Mouse (Mus musculus) retina, adult 2 months (tissue): ENCODE measurements around the gene Sec14l2.
"Not testable (repeated sequence)": the region's sequence is repeated elsewhere in the genome, so short reads cannot be mapped to it uniquely, and the experiment has no call there.

ENCODE experiments used
- DNase-seq: peaks from one replicate; pipeline ENCODE4 v3.0.0-alpha.2; 2012; ENCODE audit warnings: low read depth, low spot score

Sec14l2 gene

GRCm38 (mm10) chr11:4133450-4133849, 10.2 kb upstream of the Sec14l2 start:
- DNase-seq, result no peak

DNA sequence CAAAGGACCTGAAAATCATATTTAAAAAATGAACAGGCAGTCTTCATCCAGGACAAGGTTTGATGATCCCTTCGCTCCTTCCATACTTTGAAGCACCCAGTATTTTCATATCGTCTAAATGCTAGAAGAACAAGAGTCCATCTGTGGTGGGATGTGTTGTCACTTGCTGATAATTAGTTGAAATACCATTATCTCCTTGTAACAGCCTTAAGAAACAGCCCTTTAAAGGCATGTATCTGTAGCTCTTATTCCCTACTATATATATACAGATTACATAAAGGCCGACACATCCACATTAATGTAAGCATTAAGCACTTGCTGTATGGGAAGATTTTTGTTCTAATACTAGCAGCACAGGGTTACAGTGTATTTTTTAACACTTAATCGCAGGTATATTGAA, 5.2 kb upstream of the Sec14l2 start:
- not testable (repeated sequence) for DNase-seq

- no peak for DNase-seq
These were observed 3.8 kb upstream of the Sec14l2 start for GRCm38 (mm10) chr11:4127059-4127458.

DNA sequence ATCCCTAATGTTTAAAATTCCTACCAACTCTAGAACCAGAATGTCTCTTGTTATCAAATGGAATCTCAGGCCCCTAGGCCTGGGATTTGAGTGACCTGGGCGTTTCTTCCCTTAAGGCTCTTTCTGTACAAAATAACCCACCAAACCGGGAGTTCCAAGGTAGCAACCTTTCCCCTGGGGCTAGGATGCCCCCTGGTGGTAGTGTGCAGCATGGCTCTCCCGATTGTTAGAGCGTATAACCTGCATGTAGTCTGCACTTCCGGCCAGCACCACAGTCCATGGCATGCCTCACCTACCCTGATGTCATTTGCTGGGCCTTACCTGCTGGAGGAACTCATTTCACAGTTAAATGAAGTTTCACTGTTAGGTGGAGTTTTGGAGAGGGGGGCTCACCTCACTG, 707 bp upstream of the Sec14l2 start:
- DNase-seq, result no peak

DNA sequence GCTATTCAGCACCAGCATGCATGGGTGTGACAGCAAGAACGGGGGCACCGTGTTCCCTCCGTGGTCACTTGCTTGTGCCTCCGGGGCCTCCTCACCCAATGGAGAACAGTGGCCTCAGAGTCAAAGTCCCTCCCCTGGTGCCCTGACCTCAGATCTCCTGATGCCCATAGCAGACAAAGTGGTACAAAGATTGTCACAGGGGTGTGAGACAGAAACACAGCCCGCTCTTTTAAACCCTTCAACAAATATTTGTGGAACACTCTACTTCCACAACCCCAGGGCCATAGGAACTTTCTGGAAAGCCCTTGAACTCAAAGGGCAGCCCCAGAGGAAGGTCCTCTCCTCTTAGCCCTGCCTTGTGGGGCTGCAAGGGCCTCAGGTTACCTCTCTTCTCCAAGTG, 989 bp downstream of the Sec14l2 start:
- no peak for DNase-seq

- DNase-seq, result no peak
These were observed 1.5 kb downstream of the Sec14l2 start for GRCm38 (mm10) chr11:4121691-4122090.

- DNase-seq, result no peak
These were observed 3.6 kb downstream of the Sec14l2 start for GRCm38 (mm10) chr11:4119635-4120034.

DNA sequence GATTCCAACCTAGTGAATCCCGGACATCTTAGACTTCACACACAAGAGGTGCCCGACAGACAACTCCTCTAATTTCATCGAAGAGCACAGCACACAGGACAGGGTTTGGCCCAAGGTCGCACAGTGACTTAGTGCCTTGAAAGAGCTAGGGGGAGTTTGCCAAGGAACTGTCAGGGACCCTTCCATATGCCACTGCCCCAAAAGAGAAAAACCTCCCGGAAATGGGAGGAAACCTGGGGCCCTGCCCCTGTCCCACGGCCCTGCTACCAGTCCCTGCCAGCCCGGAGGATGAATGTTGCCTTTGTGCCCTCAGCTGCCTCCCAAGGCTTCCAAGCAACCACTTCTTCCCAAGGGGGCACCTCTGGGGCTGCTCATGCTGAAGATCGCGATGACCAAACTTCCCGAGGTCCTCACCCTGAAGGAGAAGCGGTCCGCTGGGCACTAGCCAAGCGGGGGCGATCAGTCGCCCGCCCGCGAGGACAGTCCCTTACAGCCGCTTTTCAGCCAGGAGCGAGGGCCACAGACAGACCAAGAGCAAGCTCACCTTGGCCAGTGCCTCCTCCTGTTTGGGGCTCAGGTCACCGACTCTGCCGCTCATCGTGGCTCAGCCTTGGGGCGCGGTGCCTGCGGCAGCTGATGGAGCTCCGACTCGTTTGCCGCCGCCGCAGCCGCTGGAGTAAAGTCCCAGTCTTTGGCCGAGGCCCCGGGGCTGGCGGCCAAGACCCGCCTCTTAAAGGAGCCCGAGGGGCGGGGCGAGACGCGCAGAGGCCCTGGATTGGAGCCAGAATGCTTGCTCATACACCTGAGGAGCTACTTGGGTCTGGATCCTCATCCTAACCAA, 4.9 kb downstream of the Sec14l2 start:
- DNase-seq, result peak; percentile 66

- no peak for DNase-seq
These were observed 5.7 kb downstream of the Sec14l2 start for GRCm38 (mm10) chr11:4117372-4118071.

DNA sequence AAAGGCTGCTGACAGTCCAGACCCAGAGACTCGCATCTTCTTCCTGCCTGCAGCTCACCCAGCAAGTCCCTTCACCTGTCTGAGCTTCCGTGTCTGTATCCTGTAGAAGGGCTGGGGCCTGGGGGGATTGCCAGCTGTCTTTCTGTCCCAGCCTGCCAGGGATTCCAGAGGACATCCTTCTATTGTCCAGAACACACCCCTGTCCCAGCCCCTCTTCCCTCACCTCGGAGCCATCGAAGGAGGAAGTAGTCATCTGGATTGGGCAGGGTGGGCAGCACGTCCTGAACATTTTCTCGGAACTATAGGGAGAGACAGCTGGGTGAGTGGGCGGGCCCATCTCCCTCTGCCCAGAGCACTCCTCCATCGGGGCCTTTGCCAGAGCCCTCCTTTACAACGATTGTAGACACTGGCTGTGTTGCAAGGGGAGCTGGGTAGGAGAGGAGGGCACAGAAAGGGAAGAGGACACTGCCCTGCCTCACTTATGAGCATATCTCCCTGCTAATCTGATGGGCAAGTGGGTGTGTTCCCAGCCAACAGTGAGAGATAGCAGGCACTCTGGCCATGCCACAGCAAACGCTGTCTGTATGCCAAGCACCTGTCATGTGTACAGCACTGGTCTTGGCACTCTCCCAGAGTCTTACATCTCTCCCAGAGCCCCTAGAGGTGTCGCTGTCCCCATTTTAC, 6.6 kb downstream of the Sec14l2 start:
- DNase-seq, result no peak

GRCm38 (mm10) chr11:4115407-4115806, 7.8 kb downstream of the Sec14l2 start:
- no peak for DNase-seq

- DNase-seq, result not testable (repeated sequence)
These were observed 8.7 kb downstream of the Sec14l2 start for GRCm38 (mm10) chr11:4114541-4114940.

GRCm38 (mm10) chr11:4113970-4114369, 9.2 kb downstream of the Sec14l2 start:
- no peak for DNase-seq

DNA sequence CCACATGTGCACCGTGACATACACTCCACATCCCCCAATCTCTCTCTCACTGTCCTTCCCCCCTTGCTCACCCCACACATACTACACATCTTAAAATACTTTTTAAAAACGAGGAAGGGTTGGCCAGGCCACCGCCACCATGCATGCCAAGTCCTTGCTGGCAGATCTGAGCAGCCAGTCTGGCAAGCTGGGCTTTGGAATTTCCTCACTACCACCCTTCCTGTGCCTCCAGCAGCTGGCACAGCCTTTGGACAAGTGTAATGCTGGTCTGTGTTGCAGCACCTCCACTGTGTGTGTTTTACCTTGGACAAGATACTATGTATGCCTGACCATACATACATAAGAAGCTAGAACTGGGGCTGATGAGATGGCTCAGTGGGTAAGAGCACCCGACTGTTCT, 9.7 kb downstream of the Sec14l2 start:
- no peak for DNase-seq

DNA sequence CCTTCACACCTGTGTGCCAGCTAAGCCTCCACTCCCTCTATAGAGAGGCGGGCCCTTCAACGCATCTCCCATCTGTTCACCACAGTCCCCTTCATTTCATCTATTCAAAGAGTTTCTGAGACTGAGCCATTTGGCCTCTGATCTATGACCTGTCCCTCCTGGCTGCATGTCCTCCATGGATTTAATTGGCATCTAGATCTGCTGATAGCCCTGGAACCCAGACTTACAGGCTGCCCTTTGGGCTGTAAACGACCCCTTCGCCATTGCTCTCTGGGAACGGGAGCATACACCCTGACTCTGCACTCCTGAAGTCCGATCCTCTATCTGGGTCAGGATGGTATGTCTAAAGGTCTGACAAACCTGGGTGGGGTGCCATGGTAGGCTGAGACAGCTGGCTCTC, 10.4 kb downstream of the Sec14l2 start:
- DNase-seq, result no peak

GRCm38 (mm10) chr11:4112033-4112432, 11.2 kb downstream of the Sec14l2 start:
- no peak for DNase-seq

- DNase-seq, result no peak
These were observed 14.5 kb downstream of the Sec14l2 start for GRCm38 (mm10) chr11:4108691-4109090.

GRCm38 (mm10) chr11:4107901-4108300, 15.3 kb downstream of the Sec14l2 start:
- not testable (repeated sequence) for DNase-seq

DNA sequence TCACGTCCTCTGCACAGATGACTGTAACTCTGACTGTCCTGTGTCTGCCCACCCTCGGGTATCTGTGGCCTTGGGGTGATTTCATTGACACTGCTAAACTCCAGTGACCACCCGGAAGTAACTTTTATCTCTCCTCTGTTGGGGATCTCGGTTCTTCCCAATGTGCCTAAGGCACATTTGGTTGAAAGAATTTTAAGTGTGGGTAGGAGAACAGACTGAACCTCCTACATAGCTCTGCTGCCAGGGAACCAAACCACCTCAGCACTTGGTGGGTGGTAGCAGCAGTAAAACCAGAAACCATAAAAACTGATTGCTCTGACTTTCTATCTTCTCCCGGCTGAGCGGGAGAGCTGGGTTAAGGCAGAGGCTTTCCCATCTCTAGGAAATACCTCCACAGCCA, 17.8 kb downstream of the Sec14l2 start:
- no peak for DNase-seq

DNA sequence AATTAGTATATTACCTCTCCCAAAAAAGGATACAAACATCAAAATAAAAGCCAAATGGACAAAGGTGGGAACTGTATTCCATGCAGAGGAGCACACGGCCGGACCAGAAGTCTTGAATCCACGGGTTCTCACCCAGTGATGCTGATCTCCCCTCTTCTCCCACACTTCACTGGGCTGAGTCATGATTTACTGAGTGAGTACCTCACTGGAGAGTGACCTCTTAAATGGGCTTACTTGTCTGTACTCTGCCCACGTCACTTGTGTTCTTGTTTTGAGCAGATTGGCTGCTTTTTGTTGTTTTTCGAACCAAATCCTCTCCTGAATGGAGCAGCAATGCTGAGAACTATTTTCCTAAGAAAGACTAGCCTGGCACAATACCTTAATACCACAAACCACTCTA, 18.2 kb downstream of the Sec14l2 start:
- no peak for DNase-seq

GRCm38 (mm10) chr11:4103522-4103921, 19.7 kb downstream of the Sec14l2 start:
- DNase-seq, result no peak

DNA sequence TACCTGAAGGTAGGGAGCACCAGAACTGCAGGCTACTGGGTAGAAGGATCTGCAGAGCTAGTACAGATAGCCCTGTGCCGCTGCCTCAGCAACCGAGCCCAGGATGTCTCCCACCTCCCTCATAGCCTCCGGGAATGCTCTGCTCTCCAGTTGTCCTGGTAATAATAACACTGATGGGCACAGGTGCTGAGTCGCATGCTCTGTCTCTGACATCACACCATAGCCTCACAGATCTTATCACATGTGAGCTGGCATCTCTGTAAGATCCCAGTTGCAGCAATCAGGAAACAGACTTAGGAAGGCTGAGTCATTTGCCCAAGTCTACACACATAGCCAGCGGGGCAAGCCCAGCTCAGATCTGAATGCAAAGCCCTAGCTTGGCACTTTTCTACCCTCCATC, 21.4 kb downstream of the Sec14l2 start:
- no peak for DNase-seq
